Mouse (Mus musculus) limb, embryonic 10.5 days (tissue): ENCODE data around the gene Tbxa2r. TPM values are rescaled to one million over a fixed set of nuclear protein-coding genes. Genes with fewer than 3 reads are reported as not detected.

Source experiments
- DNase-seq: peaks from one replicate; pipeline ENCODE4 v3.0.0-alpha.2; 2017; ENCODE audit warnings: low spot score
- H3K27ac ChIP-seq: fragments of 300-500 bp; sonication (generic); 2 replicates; pipeline ENCODE4 v1.5.1; 2016; ENCODE audit warnings: mild to moderate bottlenecking
- H3K27me3 ChIP-seq: fragments of 300-500 bp; sonication (generic); 2 replicates; pipeline ENCODE4 v1.6.1; 2016; ENCODE audit warnings: low read depth, mild to moderate bottlenecking; ENCODE audit not compliant: poor library complexity, severe bottlenecking
- H3K36me3 ChIP-seq: fragments of 300-500 bp; sonication (generic); 2 replicates; pipeline ENCODE4 v1.6.1; 2016; ENCODE audit warnings: mild to moderate bottlenecking, moderate library complexity
- H3K4me1 ChIP-seq: fragments of 300-500 bp; sonication (generic); 2 replicates; pipeline ENCODE4 v1.6.1; 2016
- H3K4me3 ChIP-seq: fragments of 300-500 bp; sonication (generic); 2 replicates; pipeline ENCODE4 v1.5.1; 2016; ENCODE audit warnings: mild to moderate bottlenecking, moderate library complexity
- H3K9me3 ChIP-seq: fragments of 300-500 bp; sonication (generic); replicated peaks from 2 replicates; pipeline ENCODE4 v1.6.1; 2016; ENCODE audit warnings: mild to moderate bottlenecking
- WGBS: fragments of 180-500 bp; shearing (Covaris S2); methylation state at CpG from one replicate; pipeline ENCODE4 v1.1.7; 2016; 5-methylcytosine and 5-hydroxymethylcytosine counted together
- polyA plus RNA-seq: library from polyadenylated mRNA; unstranded; fragments of >200 nt; fragmentation: Nextera tagmentation; extraction: Ambion mirVana; gene quantifications from 2 replicates; pipeline ENCODE4 v1.2.1, GENCODE M21; 2016

The Tbxa2r gene
- polyA plus RNA-seq, 1 experiment from 2014 or later: 3.2 TPM

- Histone ChIP-seq H3K4me1 (peaks cover 53% of the 10 kb centered on the region), H3K9me3 (no peaks in the 10 kb centered on the region), H3K27ac (no peak overlapping the region), H3K36me3 (peaks cover 32% of the 10 kb centered on the region), H3K4me3 (peak overlapping the region; percentile 11; the same call in 1 of the 2 replicates), H3K27me3 (peaks cover 82% of the 10 kb centered on the region)
- DNase-seq: no peak
- WGBS: 58% methylated on average over 8 of the region's 8 CpGs
Measured at GRCm38 (mm10) chr10:81344421-81345161, 16.1 kb downstream of the Tbxa2r start.

GRCm38 (mm10) chr10:81345162-81345534 is 16.6 kb downstream of the Tbxa2r start:
- 88% methylated on average over 4 of the region's 4 CpGs for WGBS
- H3K36me3 ChIP-seq: peaks cover 32% of the 10 kb centered on the region
- no peaks in the 10 kb centered on the region for H3K9me3 ChIP-seq
- DNase-seq: no peak
- H3K4me3 ChIP-seq: peak overlapping the region; percentile 11; the same call in 1 of the 2 replicates
- H3K4me1 ChIP-seq: peaks cover 58% of the 10 kb centered on the region
- no peak overlapping the region for H3K27ac ChIP-seq
- peaks cover 78% of the 10 kb centered on the region for H3K27me3 ChIP-seq

- Histone ChIP-seq H3K27ac (peak overlapping the region; percentile 38), H3K9me3 (no peaks in the 10 kb centered on the region), H3K27me3 (peaks cover 64% of the 10 kb centered on the region), H3K4me3 (peak overlapping the region; percentile 47), H3K36me3 (peaks cover 32% of the 10 kb centered on the region), H3K4me1 (peaks cover 59% of the 10 kb centered on the region)
- whole genome bisulfite sequencing: 4% methylated on average over 55 of the region's 55 CpGs
- peak; percentile 84 for DNase-seq
Measured at GRCm38 (mm10) chr10:81346453-81347067, 18.0 kb downstream of the Tbxa2r start.

DNA sequence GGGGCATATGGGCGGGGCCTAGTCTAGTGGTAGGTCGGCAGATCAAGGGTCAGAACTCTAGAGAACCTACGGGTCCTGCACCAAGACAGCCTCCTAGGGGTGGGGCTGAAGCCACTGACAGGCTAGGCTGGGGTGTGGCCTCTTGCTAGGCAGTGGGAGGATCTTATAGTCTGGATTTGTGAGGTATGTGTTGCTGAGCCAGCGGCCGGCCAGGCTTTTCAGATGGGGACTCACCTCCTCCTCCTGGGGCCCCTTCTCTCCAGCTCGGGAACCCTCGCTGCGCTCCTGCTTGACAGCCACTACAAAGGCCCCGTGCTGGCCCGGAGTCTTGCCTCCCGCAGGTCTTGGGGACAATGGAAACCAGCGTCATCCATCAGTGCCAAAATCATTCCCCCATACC is 20.6 kb downstream of the Tbxa2r start:
- Histone ChIP-seq H3K4me1 (peaks cover 61% of the 10 kb centered on the region), H3K27me3 (peaks cover 39% of the 10 kb centered on the region), H3K9me3 (no peaks in the 10 kb centered on the region), H3K36me3 (peaks cover 32% of the 10 kb centered on the region), H3K4me3 (peak overlapping the region; percentile 97), H3K27ac (peak overlapping the region; percentile 95)
- 6% methylated on average over 12 of the region's 12 CpGs for WGBS
- DNase-seq: no peak

DNA sequence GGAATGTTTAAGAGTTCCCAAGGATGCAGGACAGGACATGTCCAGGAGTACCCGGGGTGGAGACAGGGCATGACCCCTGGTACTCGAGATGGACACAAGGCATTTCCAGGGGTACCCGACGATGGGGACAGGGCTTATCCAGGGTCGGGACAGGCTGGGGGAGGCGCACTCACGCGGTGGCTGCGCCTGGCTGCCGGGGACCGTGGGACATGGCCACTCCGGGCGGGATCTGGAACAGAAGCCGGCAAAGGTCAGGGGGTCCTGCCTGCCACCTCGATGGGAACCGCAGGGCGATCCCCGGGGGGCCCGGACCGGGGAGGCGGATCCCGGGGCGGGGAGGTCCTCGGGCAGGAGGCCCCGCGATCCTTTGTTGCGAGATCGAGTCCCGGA is 21.4 kb downstream of the Tbxa2r start:
- Histone ChIP-seq H3K4me1 (peaks cover 69% of the 10 kb centered on the region), H3K36me3 (peaks cover 32% of the 10 kb centered on the region), H3K27ac (peak overlapping the region; percentile 95), H3K27me3 (peaks cover 31% of the 10 kb centered on the region), H3K4me3 (peak overlapping the region; percentile 97), H3K9me3 (no peaks in the 10 kb centered on the region)
- WGBS: under 1% methylated on average over 29 of the region's 29 CpGs
- DNase-seq: no peak

DNA sequence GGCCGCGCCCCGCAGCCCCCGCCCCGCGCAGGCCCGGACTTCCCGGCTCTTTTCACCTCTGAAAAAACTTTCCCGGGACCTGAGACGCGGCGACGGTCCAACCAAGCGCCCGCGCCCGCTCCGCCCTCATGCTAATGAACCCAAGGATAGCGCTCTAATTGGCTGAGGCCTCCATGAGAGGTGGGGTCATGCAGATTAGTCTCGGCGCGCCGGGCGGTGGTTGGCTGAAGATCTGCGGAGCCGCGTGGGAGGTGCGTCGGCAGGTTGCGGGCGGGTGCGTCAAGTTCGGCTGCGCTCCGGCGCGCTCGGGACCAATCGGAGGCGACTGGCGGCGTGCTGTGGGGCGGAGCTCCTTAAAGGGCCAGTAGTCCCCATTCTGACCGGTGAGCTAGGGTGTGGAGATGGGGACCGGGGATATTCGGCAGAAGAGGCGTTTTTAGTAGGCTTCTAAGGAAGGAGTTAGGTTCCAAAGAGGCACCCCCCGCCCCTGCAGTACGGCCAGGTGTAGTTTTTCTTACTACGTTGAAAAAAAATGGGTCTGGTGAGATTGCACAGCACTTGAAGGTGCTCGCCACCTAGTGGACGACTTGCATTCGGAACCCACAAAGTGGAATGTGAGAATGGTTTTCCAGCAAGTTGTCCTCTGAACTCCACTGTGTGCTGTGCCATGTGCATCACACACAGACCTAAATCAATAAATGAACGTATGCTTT is 22.0 kb downstream of the Tbxa2r start, which contains the start of gene Hmg20b:
TSS of gene Hmg20b (minus strand) at position 130 of the 713 bp plus-strand sequence.
- Histone ChIP-seq H3K4me1 (peaks cover 75% of the 10 kb centered on the region), H3K9me3 (no peaks in the 10 kb centered on the region), H3K36me3 (peaks cover 27% of the 10 kb centered on the region), H3K4me3 (peak within 1 kb of the TSS; percentile 97), H3K27me3 (peaks cover 25% of the 10 kb centered on the region), H3K27ac (peak within 1 kb of the TSS; percentile 95)
- peak; percentile 99 for DNase-seq
- WGBS: under 1% methylated on average over 54 of the region's 54 CpGs

- WGBS: 24% methylated on average over 9 of the region's 9 CpGs
- H3K4me1 ChIP-seq: peaks cover 69% of the 10 kb centered on the region
- no peak for DNase-seq
- no peak overlapping the region for H3K4me3 ChIP-seq
- H3K27ac ChIP-seq: no peak overlapping the region
- peaks cover 27% of the 10 kb centered on the region for H3K27me3 ChIP-seq
- peaks cover 20% of the 10 kb centered on the region for H3K36me3 ChIP-seq
- H3K9me3 ChIP-seq: no peaks in the 10 kb centered on the region
Measured at GRCm38 (mm10) chr10:81351678-81352291, 23.3 kb downstream of the Tbxa2r start.

- no peaks in the 10 kb centered on the region for H3K36me3 ChIP-seq
- 71% methylated on average over 9 of the region's 9 CpGs for WGBS
- H3K27me3 ChIP-seq: peaks cover 30% of the 10 kb centered on the region
- H3K4me3 ChIP-seq: no peak overlapping the region
- H3K9me3 ChIP-seq: no peaks in the 10 kb centered on the region
- no peak overlapping the region for H3K27ac ChIP-seq
- DNase-seq: no peak
- peaks cover 70% of the 10 kb centered on the region for H3K4me1 ChIP-seq
Measured at GRCm38 (mm10) chr10:81354738-81355477, 26.4 kb downstream of the Tbxa2r start.

DNA sequence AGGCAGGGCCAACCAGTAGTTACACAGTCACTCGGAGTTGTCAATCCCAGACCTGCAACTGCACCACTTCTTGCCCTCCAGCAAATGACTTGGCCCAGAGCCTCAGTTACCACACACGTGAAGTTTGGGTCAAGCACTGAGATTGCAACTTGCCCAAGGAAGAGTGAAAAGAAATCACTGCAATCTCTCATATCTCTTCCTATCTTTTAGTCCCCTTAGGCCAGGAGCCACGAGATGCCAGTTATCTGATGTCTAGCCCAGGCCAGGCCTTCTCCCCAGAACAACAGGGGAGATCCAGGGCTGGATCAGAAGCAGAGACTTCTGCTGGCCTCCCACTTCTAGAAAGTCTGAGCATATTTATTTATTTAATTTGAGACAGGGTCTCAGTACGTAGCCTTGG is 27.0 kb downstream of the Tbxa2r start:
- Histone ChIP-seq H3K9me3 (no peaks in the 10 kb centered on the region), H3K4me1 (peaks cover 68% of the 10 kb centered on the region), H3K27ac (no peak overlapping the region), H3K27me3 (peaks cover 30% of the 10 kb centered on the region), H3K36me3 (no peaks in the 10 kb centered on the region), H3K4me3 (no peak overlapping the region)
- DNase-seq: no peak
- WGBS: 80% methylated on average over 4 of the region's 4 CpGs

- Histone ChIP-seq H3K27ac (peak overlapping the region; percentile 61), H3K9me3 (no peaks in the 10 kb centered on the region), H3K27me3 (peaks cover 30% of the 10 kb centered on the region), H3K4me3 (peak overlapping the region; percentile 82), H3K36me3 (0 out of 2 replicates have a peak, but pooled peaks cover 6% of the 10 kb centered on the region), H3K4me1 (peaks cover 71% of the 10 kb centered on the region)
- 59% methylated on average over 12 of the region's 12 CpGs for WGBS
- DNase-seq: no peak
Measured at GRCm38 (mm10) chr10:81356352-81356990, 27.9 kb downstream of the Tbxa2r start.

GRCm38 (mm10) chr10:81356991-81357844 is 28.7 kb downstream of the Tbxa2r start, which contains the start of gene Mfsd12:
Mfsd12 (plus strand) TSS chr10:81357491.
- WGBS: 2% methylated on average over 79 of the region's 79 CpGs
- Histone ChIP-seq H3K27ac (peak within 1 kb of the TSS; percentile 84), H3K4me1 (peaks cover 70% of the 10 kb centered on the region)

More at GRCm38 (mm10) chr10:81356991-81357844, 28.7 kb downstream of the Tbxa2r start, which contains the start of gene Mfsd12:
- H3K36me3 ChIP-seq: peaks cover 13% of the 10 kb centered on the region
- H3K9me3 ChIP-seq: no peaks in the 10 kb centered on the region
- H3K27me3 ChIP-seq: peaks cover 33% of the 10 kb centered on the region
- H3K4me3 ChIP-seq: peak within 1 kb of the TSS; percentile 82
- DNase-seq: peak; percentile 90
